Mouse (Mus musculus) spleen, adult 2 months (tissue): ENCODE measurements around the gene Kit. TPM values are rescaled to one million over a fixed set of nuclear protein-coding genes. Genes with fewer than 3 reads are reported as not detected.
A peak's percentile ranks its signal among the peaks of the same experiment; 100 is the strongest.

Experiments
- DNase-seq, 2 experiments: peaks; one replicate each; pipeline versions ENCODE4 v3.0.0 to v3.0.0-alpha.2; 2012 to 2021; ENCODE audit warnings: low spot score in 2 of 2, low read depth in 1 of 2
- H3K27ac ChIP-seq: fragments of 200-500 bp; 2 replicates; pipeline ENCODE4 v1.5.1; 2012; ENCODE audit warnings: low read length, inconsistent platforms; ENCODE audit not compliant: insufficient read depth
- H3K27me3 ChIP-seq: fragments of 200-500 bp; 2 replicates; pipeline ENCODE4 v1.6.1; 2012; ENCODE audit warnings: mild to moderate bottlenecking, moderate library complexity, low read length, inconsistent platforms; ENCODE audit not compliant: control insufficient read depth, insufficient read depth
- H3K36me3 ChIP-seq: fragments of 200-500 bp; 2 replicates; pipeline ENCODE4 v1.6.1; 2012; ENCODE audit warnings: mild to moderate bottlenecking, low read length, inconsistent platforms; ENCODE audit not compliant: control insufficient read depth, insufficient read depth
- H3K4me1 ChIP-seq: fragments of 200-500 bp; 2 replicates; pipeline ENCODE4 v1.6.1; 2011; ENCODE audit warnings: inconsistent platforms; ENCODE audit not compliant: control insufficient read depth, insufficient read depth, insufficient read length
- H3K4me3 ChIP-seq: fragments of 200-500 bp; 2 replicates; pipeline ENCODE4 v1.5.1; 2011; ENCODE audit warnings: mild to moderate bottlenecking, inconsistent platforms; ENCODE audit not compliant: insufficient read depth, insufficient read length; ENCODE audit errors: extremely low read depth
- CTCF ChIP-seq: fragments of 200-500 bp; IDR thresholded peaks from 2 replicates; pipeline ENCODE4 v1.5.1; 2011; ENCODE audit warnings: mild to moderate bottlenecking, inconsistent platforms; ENCODE audit not compliant: insufficient read depth, insufficient read length, insufficient replicate concordance; ENCODE audit errors: extremely low read depth
- POLR2A ChIP-seq: fragments of 200-500 bp; IDR thresholded peaks from 2 replicates; pipeline ENCODE4 v1.6.1; 2011; ENCODE audit warnings: low read depth, low read length, inconsistent platforms
- WGBS: fragments of 180-500 bp; shearing (Covaris S2); methylation state at CpG from one replicate; pipeline ENCODE4 v1.1.7; 2018; 5-methylcytosine and 5-hydroxymethylcytosine counted together
- polyA plus RNA-seq: library from polyadenylated mRNA; depleted of rRNA; stranded (reverse); fragments of >200 nt; gene quantifications from 2 replicates; pipeline ENCODE4 v1.2.3, GENCODE M21; 2012

Kit gene
- polyA plus RNA-seq, 1 experiment = 13.3 TPM

DNA sequence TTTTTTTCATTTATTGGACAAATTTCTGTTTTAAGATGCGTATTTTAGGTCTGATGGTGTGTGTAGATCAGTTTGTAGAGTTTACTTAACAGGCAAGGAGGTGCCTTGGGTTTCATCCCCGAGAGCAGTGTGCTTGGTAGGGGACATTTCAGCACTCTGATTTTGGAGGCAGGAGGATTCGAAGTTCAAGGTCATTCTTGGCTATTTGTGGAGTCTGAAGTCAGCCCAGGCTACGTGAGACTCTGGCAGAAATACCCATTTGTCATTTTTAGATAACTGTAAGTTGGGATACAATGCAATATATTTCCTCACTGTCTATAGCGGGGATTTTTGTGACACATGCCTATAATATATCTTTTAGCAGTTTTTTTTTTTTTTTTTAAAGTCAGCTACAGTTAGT, 57.5 kb downstream of the Kit start:
- no peaks in the 10 kb centered on the region for H3K27me3 ChIP-seq
- H3K36me3 ChIP-seq = no peaks in the 10 kb centered on the region
- H3K27ac ChIP-seq = no peak overlapping the region
- H3K4me3 ChIP-seq = no peak overlapping the region
- TF ChIP-seq CTCF = no peak
- no peak for TF ChIP-seq POLR2A
- no peaks in the 10 kb centered on the region for H3K4me1 ChIP-seq
- no peak for DNase-seq
- WGBS = 85% methylated on average over 5 of the region's 5 CpGs

DNA sequence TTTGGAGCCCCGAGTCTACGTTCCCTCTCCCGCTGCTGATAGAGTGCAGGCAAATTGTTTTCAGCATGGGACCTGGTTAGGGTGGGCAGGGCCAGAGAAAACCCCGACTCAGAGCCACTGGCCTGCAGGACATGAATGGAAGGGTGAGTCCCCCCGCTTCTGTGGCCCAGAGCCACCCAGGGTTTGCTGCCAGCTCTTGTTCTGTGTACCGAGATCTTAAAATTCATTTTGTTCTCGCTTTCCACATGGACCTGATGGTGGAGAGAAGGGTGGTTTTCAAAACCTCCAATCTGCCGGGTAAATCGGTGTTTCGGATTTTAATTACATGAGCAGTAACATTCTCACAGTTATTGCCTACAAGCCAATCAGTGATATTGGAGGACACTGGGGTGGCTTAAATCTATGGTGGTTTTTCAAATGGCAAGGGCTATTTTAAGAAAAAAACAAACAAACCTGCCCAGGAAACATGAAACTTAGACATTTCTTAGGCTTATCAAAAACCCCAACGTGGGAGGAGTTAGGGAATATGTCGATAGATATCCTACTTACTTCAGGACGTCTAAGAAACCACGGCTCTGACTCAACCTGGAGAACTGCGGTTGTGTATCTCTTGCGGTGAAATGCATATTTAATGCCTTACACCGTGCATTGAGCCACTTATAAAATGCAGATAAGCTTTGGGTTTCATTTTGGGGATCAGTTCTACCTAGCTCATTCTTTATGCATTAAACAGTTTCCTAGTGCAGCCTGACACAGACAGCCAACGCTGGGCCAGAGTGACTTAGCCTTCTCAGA, 58.3 kb downstream of the Kit start:
- 84% methylated on average over 18 of the region's 18 CpGs for WGBS
- Histone ChIP-seq H3K27me3 (no peaks in the 10 kb centered on the region), H3K4me3 (no peak overlapping the region), H3K36me3 (no peaks in the 10 kb centered on the region), H3K27ac (no peak overlapping the region), H3K4me1 (no peaks in the 10 kb centered on the region)
- no peak for DNase-seq
- TF ChIP-seq CTCF = no peak
- TF ChIP-seq POLR2A = no peak

- Histone ChIP-seq H3K27ac (no peak overlapping the region), H3K36me3 (no peaks in the 10 kb centered on the region), H3K27me3 (no peaks in the 10 kb centered on the region), H3K4me3 (no peak overlapping the region), H3K4me1 (no peaks in the 10 kb centered on the region)
- DNase-seq = no peak
- TF ChIP-seq POLR2A = no peak
- no peak for TF ChIP-seq CTCF
- 83% methylated on average over 12 of the region's 12 CpGs for WGBS
These were observed 60.7 kb downstream of the Kit start for GRCm38 (mm10) chr5:75635385-75635784.

- DNase-seq = no peak
- no peak for TF ChIP-seq POLR2A
- no peak for TF ChIP-seq CTCF
- Histone ChIP-seq H3K36me3 (no peaks in the 10 kb centered on the region), H3K27ac (peak overlapping the region; percentile 57), H3K27me3 (no peaks in the 10 kb centered on the region), H3K4me3 (no peak overlapping the region; the same call in 1 of the 2 replicates), H3K4me1 (no peaks in the 10 kb centered on the region)
- WGBS = 58% methylated on average over 11 of the region's 11 CpGs
These were observed 65.9 kb downstream of the Kit start for GRCm38 (mm10) chr5:75640637-75641036.

GRCm38 (mm10) chr5:75647046-75647445, 72.3 kb downstream of the Kit start:
- 92% methylated on average over 5 of the region's 5 CpGs for whole genome bisulfite sequencing
- no peak overlapping the region for H3K27ac ChIP-seq
- no peak overlapping the region for H3K4me3 ChIP-seq
- H3K36me3 ChIP-seq = no peaks in the 10 kb centered on the region
- DNase-seq = no peak
- TF ChIP-seq CTCF = no peak
- no peak for TF ChIP-seq POLR2A
- H3K4me1 ChIP-seq = no peaks in the 10 kb centered on the region
- H3K27me3 ChIP-seq = no peaks in the 10 kb centered on the region

DNA sequence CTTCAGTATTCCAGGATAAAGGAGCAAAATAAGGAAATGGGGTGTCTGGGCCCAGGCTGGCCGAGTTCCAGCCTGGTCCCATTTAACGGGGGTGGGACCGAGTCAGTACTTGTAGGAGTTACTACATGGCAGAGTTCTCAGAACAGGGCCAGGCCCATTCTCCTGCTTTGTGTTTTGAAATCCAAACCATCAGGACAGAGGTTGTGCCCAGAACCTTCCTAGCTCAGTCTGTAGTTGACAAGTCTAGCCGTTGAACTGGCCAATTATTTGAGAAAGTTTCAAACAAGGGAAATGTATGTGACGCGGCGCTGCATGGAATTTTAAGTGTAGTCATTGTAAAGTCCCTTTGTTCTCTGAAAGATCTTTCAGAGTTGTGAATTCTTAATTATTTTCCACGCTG, 75.8 kb downstream of the Kit start:
- Histone ChIP-seq H3K27me3 (no peaks in the 10 kb centered on the region), H3K4me1 (no peaks in the 10 kb centered on the region), H3K27ac (no peak overlapping the region), H3K4me3 (no peak overlapping the region), H3K36me3 (no peaks in the 10 kb centered on the region)
- no peak for TF ChIP-seq CTCF
- no peak for TF ChIP-seq POLR2A
- DNase-seq = no peak
- WGBS = 90% methylated on average over 8 of the region's 8 CpGs

DNA sequence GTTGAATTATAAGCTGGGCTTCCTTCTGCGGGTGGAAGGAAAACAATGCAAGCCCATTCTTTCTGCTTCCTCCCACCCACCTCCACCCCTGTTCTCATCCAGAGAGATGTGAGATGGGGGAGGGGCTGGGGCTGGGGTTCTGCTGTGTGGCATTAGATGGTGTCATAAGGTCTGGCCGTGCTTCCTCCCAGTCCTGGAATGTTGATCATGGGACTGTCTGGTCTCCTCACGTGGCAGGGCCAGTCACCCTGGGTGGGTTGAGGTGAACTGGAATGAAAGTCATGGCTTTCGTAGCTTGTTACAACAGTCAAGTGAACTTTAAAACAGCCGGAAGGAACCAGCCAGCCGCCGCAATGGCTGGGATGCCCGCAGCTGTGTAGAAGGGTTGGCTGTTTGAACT, 78.7 kb downstream of the Kit start:
- WGBS = 91% methylated on average over 8 of the region's 8 CpGs
- DNase-seq = no peak
- TF ChIP-seq CTCF = no peak
- no peak for TF ChIP-seq POLR2A

More for the DNA sequence above, 78.7 kb downstream of the Kit start:
- H3K27me3 ChIP-seq = no peaks in the 10 kb centered on the region
- no peaks in the 10 kb centered on the region for H3K4me1 ChIP-seq
- no peak overlapping the region for H3K27ac ChIP-seq
- H3K4me3 ChIP-seq = no peak overlapping the region
- H3K36me3 ChIP-seq = no peaks in the 10 kb centered on the region
